Mouse (Mus musculus): ENCODE data around the gene Msrb3. TPM values are rescaled to one million over a fixed set of nuclear protein-coding genes. Genes with fewer than 3 reads are reported as not detected.

Gene Msrb3
- total RNA-seq, 4 experiments from 2014 or later: 50.2 to 86.6 (median 67.3) TPM

DNA sequence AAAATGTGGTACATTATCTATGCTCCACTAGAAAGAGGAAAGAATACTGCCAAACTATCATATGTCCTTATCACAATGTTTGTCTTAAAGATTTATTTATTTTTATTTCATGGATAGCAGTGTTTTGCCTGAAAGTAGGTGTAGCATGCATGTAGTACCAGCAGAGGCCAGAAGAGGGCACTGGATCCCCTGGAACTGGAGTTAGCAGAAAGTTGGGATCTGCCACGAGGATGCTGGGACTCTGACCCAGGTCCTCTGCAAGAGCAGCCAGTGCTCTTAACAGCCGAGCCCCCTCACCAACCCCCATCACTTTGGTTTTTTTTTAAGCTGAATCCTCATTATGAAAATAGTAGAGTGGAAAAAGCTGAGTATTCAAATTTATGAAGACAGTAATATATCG lies 37.7 kb downstream of the Msrb3 start:
- no peak for DNase-seq

DNA sequence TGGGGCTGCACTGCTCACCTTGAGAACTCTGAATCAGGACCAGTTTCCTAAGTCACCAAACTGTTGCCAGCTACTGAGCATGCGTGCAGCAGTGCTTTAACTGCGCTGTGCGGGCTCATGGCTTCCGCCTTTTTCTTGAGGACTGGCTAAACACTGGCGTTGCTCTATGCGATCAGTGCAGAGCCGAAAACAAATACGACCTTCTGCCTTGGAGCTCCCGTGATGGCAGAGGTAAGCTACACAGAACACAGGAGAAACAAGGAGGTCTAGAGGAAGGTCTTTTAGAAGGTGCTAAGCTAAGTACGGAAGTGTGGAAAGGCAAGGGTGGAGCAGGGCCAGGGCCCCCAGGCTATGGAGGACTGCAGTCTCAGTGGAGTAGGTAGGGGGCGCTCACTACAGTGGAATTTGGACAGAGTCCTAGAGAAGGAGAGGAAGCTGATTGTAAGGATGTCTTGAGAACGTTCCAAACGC lies 41.3 kb downstream of the Msrb3 start:
- no peak for DNase-seq

DNA sequence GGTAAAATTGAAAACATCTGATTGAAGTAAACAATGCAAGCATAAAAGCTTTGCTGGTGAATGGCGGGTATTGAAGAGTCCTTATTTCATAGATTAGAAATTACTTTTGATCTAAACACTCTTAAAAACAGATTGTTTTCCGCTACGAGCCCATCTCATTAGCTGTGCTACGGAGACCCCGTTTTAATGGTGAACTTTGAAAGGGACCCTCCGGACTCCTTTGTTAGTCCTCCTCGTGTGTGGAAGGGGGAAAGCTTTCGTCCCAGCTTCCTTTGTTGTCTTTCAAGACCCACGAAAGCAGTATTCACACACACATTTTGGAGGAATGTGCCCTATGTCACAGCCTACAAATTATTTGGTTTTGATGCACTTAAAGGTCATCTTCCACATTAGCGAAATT lies 44.6 kb downstream of the Msrb3 start:
- no peak for DNase-seq

- DNase-seq: no peak
Observed at GRCm38 (mm10) chr10:120853816-120854215, 45.1 kb downstream of the Msrb3 start.

GRCm38 (mm10) chr10:120851196-120851781 lies 47.6 kb downstream of the Msrb3 start:
- no peak for DNase-seq

DNA sequence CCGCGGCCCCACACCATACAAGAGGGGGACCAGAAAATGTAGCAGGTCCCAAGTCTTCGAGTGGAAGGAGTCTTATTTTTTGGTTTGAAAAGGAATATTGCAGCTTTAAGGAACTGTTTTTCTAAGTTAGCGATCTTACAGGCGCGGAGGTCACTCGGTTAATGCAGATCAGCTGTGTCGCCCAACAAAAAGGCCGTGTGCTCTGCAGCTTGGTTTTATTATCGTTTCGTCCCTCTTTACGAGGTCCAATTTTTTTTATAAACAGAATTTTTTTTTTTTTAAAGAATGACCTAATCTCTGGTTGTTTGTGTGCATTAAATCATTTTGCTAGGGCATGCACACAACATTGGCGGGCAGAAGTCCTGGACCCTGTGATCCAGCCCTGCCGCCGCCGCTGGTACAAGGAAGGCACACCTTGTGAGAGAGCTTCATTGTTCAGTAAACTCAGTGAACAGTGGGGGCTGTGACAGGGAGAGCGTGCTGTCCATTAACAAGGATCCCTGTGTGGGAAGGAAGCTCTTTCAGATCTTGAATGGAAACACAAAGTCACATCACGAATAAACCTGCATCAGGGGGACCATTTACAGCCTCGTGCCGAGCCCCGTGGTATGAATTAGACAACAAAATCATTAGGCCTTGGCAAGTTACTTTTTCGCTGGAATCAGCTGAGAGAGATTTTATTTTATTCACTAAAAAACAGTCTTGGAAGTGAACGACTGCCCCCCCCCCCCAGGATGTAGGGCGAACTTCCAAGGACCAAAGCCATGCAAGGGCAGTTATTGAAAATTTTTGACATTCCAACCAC lies 48.3 kb downstream of the Msrb3 start:
- no peak for DNase-seq

DNA sequence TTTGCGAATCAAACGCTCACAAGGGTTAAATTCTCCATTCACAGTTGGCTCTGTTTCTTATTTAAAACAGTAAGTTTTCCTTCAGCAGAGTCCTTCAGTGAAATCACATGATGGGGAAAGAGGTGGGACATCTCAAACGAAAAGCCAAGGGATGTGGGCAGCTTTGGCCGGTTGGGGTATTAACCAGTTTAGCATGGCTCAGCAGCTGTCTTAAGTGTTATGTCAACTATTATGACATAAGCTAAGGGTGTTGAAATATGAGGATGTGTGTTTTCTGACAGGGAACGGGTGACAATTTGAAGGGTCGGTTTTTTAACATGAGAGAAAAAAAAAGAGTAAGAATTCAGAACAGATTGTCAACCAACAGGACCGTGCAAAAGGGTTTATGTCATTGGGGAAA lies 50.2 kb downstream of the Msrb3 start:
- DNase-seq: no peak

GRCm38 (mm10) chr10:120847785-120848184 lies 51.1 kb downstream of the Msrb3 start:
- no peak for DNase-seq

DNA sequence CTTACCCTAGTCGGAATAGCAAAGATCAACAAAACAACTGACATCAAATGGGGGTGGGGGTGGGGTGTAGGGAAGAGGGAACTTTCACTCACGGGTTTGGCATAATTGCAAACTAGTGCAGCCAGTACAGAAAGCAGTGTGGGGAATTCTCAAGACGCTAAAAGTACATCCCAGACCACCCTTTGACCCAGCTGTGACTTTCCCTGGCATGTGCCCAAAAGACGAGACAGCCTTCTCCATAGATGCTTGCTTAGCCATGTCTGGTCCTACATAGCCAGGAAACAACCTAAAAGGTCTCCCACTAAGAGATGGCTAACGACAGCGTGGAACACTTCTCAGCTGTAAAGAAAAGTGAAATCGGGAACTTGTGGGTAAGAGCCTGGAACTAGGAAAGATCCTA lies 58.9 kb downstream of the Msrb3 start:
- DNase-seq: no peak

GRCm38 (mm10) chr10:120834531-120834930 lies 64.4 kb downstream of the Msrb3 start:
- no peak for DNase-seq

- DNase-seq: no peak
Observed at GRCm38 (mm10) chr10:120833836-120834235, 65.1 kb downstream of the Msrb3 start.

- no peak for DNase-seq
Observed at GRCm38 (mm10) chr10:120827761-120828160, 71.1 kb downstream of the Msrb3 start.

DNA sequence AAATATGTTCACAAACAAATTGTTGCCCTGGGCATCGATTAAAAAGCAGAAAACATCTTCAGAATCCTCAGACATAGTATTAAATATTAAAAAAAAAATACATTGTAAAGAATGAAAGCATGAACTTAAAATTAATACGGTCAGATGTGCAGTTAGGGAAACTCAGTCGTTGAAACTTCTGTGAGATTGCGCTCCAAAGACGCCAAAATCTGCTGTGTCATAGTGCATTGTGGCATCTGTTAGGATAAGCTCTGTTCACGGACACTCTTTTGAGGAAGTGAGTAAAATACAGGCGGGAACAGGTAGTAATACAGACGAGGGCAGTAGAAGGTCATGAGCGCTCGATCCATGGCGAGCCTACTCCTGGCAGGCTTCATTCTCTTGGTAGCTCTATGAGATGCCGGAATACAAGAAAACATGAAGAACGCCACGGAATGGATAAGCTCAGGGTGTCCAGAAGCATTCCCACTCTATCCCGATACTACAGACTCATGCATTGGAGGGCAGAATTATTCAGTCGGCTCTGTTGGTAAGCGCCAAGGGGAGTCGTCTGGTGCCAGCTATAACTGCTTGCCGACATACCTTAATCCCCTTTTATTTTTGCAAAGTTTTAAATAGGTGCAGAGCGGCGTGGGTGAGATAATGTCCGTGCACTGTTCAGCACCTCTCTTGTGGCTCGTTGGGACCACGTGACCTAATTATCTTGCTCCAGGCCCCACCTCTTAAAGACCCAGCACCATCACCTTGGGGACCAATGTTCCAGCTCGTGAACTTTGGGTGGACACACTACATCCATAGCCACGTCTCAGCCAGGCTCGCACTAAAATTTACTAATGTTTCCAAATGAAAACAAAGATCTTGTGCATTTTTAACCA lies 71.9 kb downstream of the Msrb3 start:
- DNase-seq: no peak

GRCm38 (mm10) chr10:120826381-120826780 lies 72.5 kb downstream of the Msrb3 start:
- DNase-seq: no peak

DNA sequence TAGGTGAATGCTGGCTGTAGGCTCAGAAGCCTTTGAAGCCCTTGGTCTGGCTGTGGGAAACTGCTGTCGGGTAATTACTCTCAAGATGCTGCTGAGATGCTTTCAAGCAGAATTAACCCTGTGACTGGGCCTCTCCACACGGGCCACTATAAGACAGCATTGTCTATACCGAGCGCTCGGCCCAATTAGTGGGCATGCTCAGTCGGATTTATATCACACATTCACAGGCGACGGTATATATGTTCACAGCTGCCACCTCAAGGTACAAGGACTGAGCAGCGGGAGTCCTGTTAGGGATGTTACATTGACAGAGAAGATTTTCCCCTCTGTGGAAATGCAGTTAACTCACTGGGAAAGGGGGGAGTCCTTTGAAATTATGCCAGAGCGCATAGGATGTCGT lies 73.3 kb downstream of the Msrb3 start:
- DNase-seq: no peak

- no peak for DNase-seq
Observed at GRCm38 (mm10) chr10:120821491-120822358, 77.2 kb downstream of the Msrb3 start.

- no peak for DNase-seq
Observed at GRCm38 (mm10) chr10:120820781-120821300, 78.1 kb downstream of the Msrb3 start.

DNA sequence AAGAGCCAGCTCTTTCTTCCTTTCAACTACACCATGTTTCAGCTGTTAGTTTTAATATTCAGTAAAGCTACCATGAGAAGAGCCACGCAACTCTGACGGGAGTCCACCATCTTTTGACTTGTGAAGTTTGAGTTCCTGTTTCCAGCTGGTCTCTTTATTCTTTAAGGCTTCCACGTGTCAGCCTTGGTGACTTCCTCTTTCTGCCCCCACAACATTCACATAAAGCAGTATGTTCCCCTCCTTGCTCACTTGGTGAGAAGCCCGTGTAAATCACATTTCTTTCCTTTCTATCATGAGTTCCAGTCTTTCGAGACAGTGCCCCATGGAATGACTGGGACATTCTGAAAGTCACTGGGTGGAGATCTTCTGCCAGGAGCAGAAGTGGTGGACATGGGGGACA lies 83.6 kb downstream of the Msrb3 start:
- DNase-seq: no peak

- DNase-seq: no peak
Observed at GRCm38 (mm10) chr10:120811796-120812443, 87.0 kb downstream of the Msrb3 start.

DNA sequence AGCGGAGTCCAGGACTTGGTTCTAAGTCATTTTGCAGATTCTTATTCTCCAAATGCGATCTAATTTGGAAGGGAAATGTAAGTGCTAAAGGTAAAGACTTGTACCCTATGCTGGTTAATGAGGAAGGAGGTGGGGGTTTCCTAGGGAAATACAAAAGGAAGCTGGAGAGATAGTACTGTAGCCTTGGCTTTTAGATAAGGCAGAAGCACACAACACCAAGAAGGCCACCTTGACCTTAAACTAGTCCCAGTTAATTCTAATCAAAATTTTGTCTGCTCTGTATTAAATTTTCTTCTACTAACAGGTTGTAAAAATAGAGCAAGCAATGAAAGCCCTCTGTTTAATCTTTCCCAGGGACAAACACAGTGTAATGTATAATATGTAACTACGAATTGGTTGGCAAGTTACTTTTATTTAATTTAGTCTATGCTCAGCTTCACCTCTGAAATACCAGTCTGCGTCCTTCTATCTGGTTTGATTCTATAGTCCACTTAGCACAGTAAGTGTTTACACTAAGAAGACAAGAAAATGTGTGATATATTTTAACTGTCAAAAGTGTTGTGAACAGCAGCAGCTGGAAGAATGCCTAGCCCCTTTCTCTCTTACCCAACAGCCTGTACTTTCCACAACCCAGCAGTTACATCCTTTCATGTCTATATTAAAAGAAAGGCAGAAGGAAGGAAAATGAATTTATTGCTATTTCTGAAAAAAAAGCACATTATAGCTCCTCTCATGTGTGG lies 87.9 kb downstream of the Msrb3 start:
- no peak for DNase-seq
